Mouse (Mus musculus): ENCODE measurements at regions not wholly inside any gene's neighbourhood (a gene's known extent, or its start where the extent isn't known, plus 50 kb on each side); places are given as distances from the start of the nearest gene placed in this dataset.
A peak's percentile ranks its signal among the peaks of the same experiment; 100 is the strongest.

GRCm38 (mm10) chr10:47285700-47286099 lies 1708.1 kb downstream of the Hace1 start:
- TF ChIP-seq CTCF (conservative IDR thresholded peaks at IDR 0.05 in 1 of 2, IDR thresholded peaks at IDR 0.05 in 1 of 2; ENCODE audit: low read depth in 2 of 2, low read length in 2 of 2) (peak; percentile 6 to 15; a peak in 1 of 4 replicates), JUND (conservative IDR thresholded peaks at IDR 0.05; ENCODE audit: low read depth, low read length) (no peak), MAX (IDR thresholded peaks at IDR 0.05; ENCODE audit: low read length) (no peak), POLR2A (IDR thresholded peaks at IDR 0.05; ENCODE audit: low read depth, low read length) (no peak), ETS1 (conservative IDR thresholded peaks at IDR 0.05; ENCODE audit: low read depth, low read length) (no peak), ZC3H11A (IDR thresholded peaks at IDR 0.05; ENCODE audit: low read depth, low read length) (no peak), MAFK (IDR thresholded peaks at IDR 0.05; ENCODE audit: insufficient replicate concordance, low read length) (no peak), POLR2AphosphoS2 (IDR thresholded peaks at IDR 0.05; ENCODE audit: low read depth, low read length) (no peak)

Data from CH12.LX (cell line).